Mouse (Mus musculus) limb, embryonic 11.5 days (tissue): Measurements from ENCODE around the gene Coq5. TPM values are rescaled to one million over a fixed set of nuclear protein-coding genes. Genes with fewer than 3 reads are reported as not detected.
A peak's percentile ranks its signal among the peaks of the same experiment; 100 is the strongest.
"Not testable (repeated sequence)": the region's sequence is repeated elsewhere in the genome, so short reads cannot be mapped to it uniquely, and the experiment has no call there.

Source experiments
- ATAC-seq: fragments of 200-750 bp; cut with Nextera tagmentation; 2 replicates; pipeline ENCODE4 v1.8.0; 2017; ENCODE audit warnings: low read depth; ENCODE audit not compliant: insufficient number of reproducible peaks, low FRiP score, low TSS enrichment
- DNase-seq: peaks from one replicate; pipeline ENCODE4 v3.0.0-alpha.2; 2015; ENCODE audit warnings: low spot score
- H3K27ac ChIP-seq: fragments of 300-500 bp; sonication (generic); replicated peaks from 2 replicates; pipeline ENCODE4 v1.5.1; 2014; ENCODE audit warnings: low read depth, mild to moderate bottlenecking, low read length
- H3K27me3 ChIP-seq: fragments of 300-500 bp; sonication (generic); 2 replicates; pipeline ENCODE4 v1.6.1; 2014; ENCODE audit warnings: mild to moderate bottlenecking, low read length, mixed read lengths; ENCODE audit not compliant: control insufficient read depth, insufficient read depth
- H3K36me3 ChIP-seq: fragments of 300-500 bp; sonication (generic); 2 replicates; pipeline ENCODE4 v1.6.1; 2014; ENCODE audit warnings: mild to moderate bottlenecking, low read length, moderate library complexity, mixed read lengths; ENCODE audit not compliant: control insufficient read depth, insufficient read depth
- H3K4me1 ChIP-seq: fragments of 300-500 bp; sonication (generic); 2 replicates; pipeline ENCODE4 v1.6.1; 2014; ENCODE audit warnings: low read length, mixed read lengths; ENCODE audit not compliant: control insufficient read depth, insufficient read depth
- H3K4me2 ChIP-seq: fragments of 300-500 bp; sonication (generic); 2 replicates; pipeline ENCODE4 v1.6.1; 2014; ENCODE audit warnings: low read depth, mild to moderate bottlenecking, moderate library complexity; ENCODE audit not compliant: severe bottlenecking
- H3K4me3 ChIP-seq: fragments of 300-500 bp; sonication (generic); 2 replicates; pipeline ENCODE4 v1.5.1; 2014; ENCODE audit warnings: low read depth, low read length
- H3K9ac ChIP-seq: fragments of 300-500 bp; sonication (generic); 2 replicates; pipeline ENCODE4 v1.6.1; 2014; ENCODE audit warnings: mild to moderate bottlenecking, low read length
- H3K9me3 ChIP-seq: fragments of 300-500 bp; sonication (generic); 2 replicates; pipeline ENCODE4 v1.6.1; 2016; ENCODE audit warnings: low read length; ENCODE audit not compliant: control insufficient read depth
- WGBS: fragments of 180-500 bp; shearing (Covaris S2); extraction: QIAGEN DNeasy Blood & Tissue Kit; methylation state at CpG from one replicate; pipeline ENCODE4 v1.1.7; 2014; 5-methylcytosine and 5-hydroxymethylcytosine counted together
- polyA plus RNA-seq: library from polyadenylated mRNA; unstranded; fragments of >200 nt; fragmentation: Nextera tagmentation; extraction: Ambion mirVana; gene quantifications from 2 replicates; pipeline ENCODE4 v1.2.1, GENCODE M21; 2014

Gene Coq5
- polyA plus RNA-seq, 1 experiment from 2014 or later = 51.4 TPM

GRCm38 (mm10) chr5:115280050-115280687 is 703 bp downstream of the Coq5 start:
- no peaks in the 10 kb centered on the region for H3K27me3 ChIP-seq
- H3K27ac ChIP-seq = no peak overlapping the region
- H3K4me2 ChIP-seq = peak overlapping the region; percentile 95
- H3K4me3 ChIP-seq = peak overlapping the region; percentile 78
- peaks cover 6% of the 10 kb centered on the region for H3K4me1 ChIP-seq
- H3K36me3 ChIP-seq = peaks cover 7% of the 10 kb centered on the region; the same call in 1 of the 2 replicates
- peak overlapping the region; percentile 66 for H3K9ac ChIP-seq
- WGBS = 7% methylated on average over 17 of the region's 17 CpGs
- H3K9me3 ChIP-seq = no peaks in the 10 kb centered on the region
- ATAC-seq = no peak
- peak; percentile 39 for DNase-seq

- H3K27ac ChIP-seq = no peak overlapping the region
- peaks cover 11% of the 10 kb centered on the region for H3K36me3 ChIP-seq
- no peak overlapping the region for H3K9ac ChIP-seq
- H3K4me2 ChIP-seq = no peak overlapping the region
- no peak overlapping the region for H3K4me3 ChIP-seq
- 96% methylated on average over 3 of the region's 3 CpGs for WGBS
- no peaks in the 10 kb centered on the region for H3K9me3 ChIP-seq
- ATAC-seq = no peak
- no peak for DNase-seq
- H3K27me3 ChIP-seq = no peaks in the 10 kb centered on the region
- H3K4me1 ChIP-seq = peaks cover 6% of the 10 kb centered on the region
Observed at GRCm38 (mm10) chr5:115284735-115285134, 5.3 kb downstream of the Coq5 start.

GRCm38 (mm10) chr5:115294173-115294572 is 14.7 kb downstream of the Coq5 start:
- Histone ChIP-seq H3K4me1 (0 out of 2 replicates have a peak, but pooled peaks cover 7% of the 10 kb centered on the region), H3K27ac (no peak overlapping the region), H3K4me2 (no peak overlapping the region), H3K36me3 (peaks cover 14% of the 10 kb centered on the region; the same call in 1 of the 2 replicates), H3K27me3 (no peaks in the 10 kb centered on the region), H3K9ac (no peak overlapping the region), H3K9me3 (no peaks in the 10 kb centered on the region), H3K4me3 (no peak overlapping the region)
- ATAC-seq = no peak
- WGBS = 89% methylated on average over 8 of the region's 8 CpGs
- DNase-seq = no peak

- H3K27ac ChIP-seq = no peak overlapping the region
- no peaks in the 10 kb centered on the region for H3K27me3 ChIP-seq
- ATAC-seq (no peak), DNase-seq (no peak)
- H3K36me3 ChIP-seq = peaks cover 14% of the 10 kb centered on the region; the same call in 1 of the 2 replicates
- no peaks in the 10 kb centered on the region for H3K9me3 ChIP-seq
- H3K4me3 ChIP-seq = no peak overlapping the region
- H3K4me1 ChIP-seq = 0 out of 2 replicates have a peak, but pooled peaks cover 7% of the 10 kb centered on the region
- no peak overlapping the region for H3K9ac ChIP-seq
- WGBS = 86% methylated on average over 10 of the region's 10 CpGs
- H3K4me2 ChIP-seq = no peak overlapping the region
Observed at GRCm38 (mm10) chr5:115296347-115296746, 16.9 kb downstream of the Coq5 start.

GRCm38 (mm10) chr5:115300035-115300744 is 20.7 kb downstream of the Coq5 start:
- H3K27ac ChIP-seq = peak overlapping the region; percentile 74
- DNase-seq (peak; percentile 74), ATAC-seq (no peak)
- H3K9ac ChIP-seq = peak overlapping the region; percentile 89
- H3K27me3 ChIP-seq = no peaks in the 10 kb centered on the region
- H3K36me3 ChIP-seq = peaks cover 12% of the 10 kb centered on the region; the same call in 1 of the 2 replicates
- H3K4me1 ChIP-seq = 0 out of 2 replicates have a peak, but pooled peaks cover 7% of the 10 kb centered on the region
- H3K4me2 ChIP-seq = peak overlapping the region; percentile 62
- H3K4me3 ChIP-seq = peak overlapping the region; percentile 95
- no peaks in the 10 kb centered on the region for H3K9me3 ChIP-seq
- under 1% methylated on average over 46 of the region's 46 CpGs for WGBS

GRCm38 (mm10) chr5:115300792-115301614 is 21.5 kb downstream of the Coq5 start, which contains the start of gene Dynll1:
Gene Dynll1, minus strand, starts transcription at chr5:115300999.
- Histone ChIP-seq H3K27me3 (no peaks in the 10 kb centered on the region), H3K9me3 (no peaks in the 10 kb centered on the region), H3K4me1 (0 out of 2 replicates have a peak, but pooled peaks cover 7% of the 10 kb centered on the region), H3K27ac (peak within 1 kb of the TSS; percentile 74), H3K36me3 (peaks cover 11% of the 10 kb centered on the region; the same call in 1 of the 2 replicates), H3K9ac (peak within 1 kb of the TSS; percentile 89), H3K4me2 (peak within 1 kb of the TSS; percentile 62), H3K4me3 (peak within 1 kb of the TSS; percentile 95)
- peak; percentile 98 for ATAC-seq
- peak; percentile 100 for DNase-seq
- under 1% methylated on average over 60 of the region's 66 CpGs for WGBS

GRCm38 (mm10) chr5:115301615-115302014 is 22.1 kb downstream of the Coq5 start:
- H3K9me3 ChIP-seq = no peaks in the 10 kb centered on the region
- peaks cover 5% of the 10 kb centered on the region; the same call in 1 of the 2 replicates for H3K36me3 ChIP-seq
- peak overlapping the region; percentile 54; the same call in 1 of the 2 replicates for H3K9ac ChIP-seq
- no peaks in the 10 kb centered on the region for H3K27me3 ChIP-seq
- H3K4me1 ChIP-seq = 0 out of 2 replicates have a peak, but pooled peaks cover 7% of the 10 kb centered on the region
- peak overlapping the region; percentile 95 for H3K4me3 ChIP-seq
- no peak for ATAC-seq
- H3K27ac ChIP-seq = peak overlapping the region; percentile 64
- H3K4me2 ChIP-seq = peak overlapping the region; percentile 62
- WGBS = 25% methylated on average over 13 of the region's 13 CpGs
- no peak for DNase-seq

GRCm38 (mm10) chr5:115302190-115302589 is 22.7 kb downstream of the Coq5 start:
- not testable (repeated sequence) for ATAC-seq, H3K4me2 ChIP-seq, H3K36me3 ChIP-seq, H3K27ac ChIP-seq, H3K9ac ChIP-seq, H3K4me1 ChIP-seq, DNase-seq, H3K9me3 ChIP-seq, H3K27me3 ChIP-seq, H3K4me3 ChIP-seq
- WGBS = 82% methylated on average over 3 of the region's 7 CpGs
